Mouse (Mus musculus): ENCODE results near the gene Slco1a5.
A peak's percentile ranks its signal among the peaks of the same experiment; 100 is the strongest.
"Not testable (repeated sequence)": the region's sequence is repeated elsewhere in the genome, so short reads cannot be mapped to it uniquely, and the experiment has no call there.

The Slco1a5 gene

GRCm38 (mm10) chr6:142289413-142290118 lies 33.2 kb downstream of the Slco1a5 start:
- DNase-seq (ENCODE audit: low spot score) = no peak

- DNase-seq (ENCODE audit: low spot score) = peak; percentile 29
These were observed 46.9 kb downstream of the Slco1a5 start for GRCm38 (mm10) chr6:142275721-142276442.

GRCm38 (mm10) chr6:142250738-142251307 lies 72.0 kb downstream of the Slco1a5 start:
- DNase-seq (ENCODE audit: low spot score) = not testable (repeated sequence)

- DNase-seq (ENCODE audit: low spot score) = no peak
These were observed 77.7 kb downstream of the Slco1a5 start for GRCm38 (mm10) chr6:142245065-142245464.

- no peak for DNase-seq (ENCODE audit: low spot score)
These were observed 83.3 kb downstream of the Slco1a5 start for GRCm38 (mm10) chr6:142239468-142239867.

GRCm38 (mm10) chr6:142220138-142220537 lies 102.6 kb downstream of the Slco1a5 start:
- no peak for DNase-seq (ENCODE audit: low spot score)

GRCm38 (mm10) chr6:142211821-142212220 lies 111.0 kb downstream of the Slco1a5 start:
- DNase-seq (ENCODE audit: low spot score) = no peak

GRCm38 (mm10) chr6:142209749-142210148 lies 113.0 kb downstream of the Slco1a5 start:
- DNase-seq (ENCODE audit: low spot score) = no peak

GRCm38 (mm10) chr6:142208421-142208820 lies 114.4 kb downstream of the Slco1a5 start, which contains the start of gene Slco1a6:
Slco1a6 (minus strand) TSS chr6:142208521.
- DNase-seq (ENCODE audit: low spot score) = no peak

- DNase-seq (ENCODE audit: low spot score) = no peak
These were observed 122.3 kb downstream of the Slco1a5 start for GRCm38 (mm10) chr6:142200524-142200923.

- DNase-seq (ENCODE audit: low spot score) = no peak
These were observed 128.5 kb downstream of the Slco1a5 start for GRCm38 (mm10) chr6:142194245-142194644.

GRCm38 (mm10) chr6:142191962-142192361 lies 130.8 kb downstream of the Slco1a5 start:
- no peak for DNase-seq (ENCODE audit: low spot score)

- DNase-seq (ENCODE audit: low spot score) = no peak
These were observed 135.4 kb downstream of the Slco1a5 start for GRCm38 (mm10) chr6:142187426-142187825.

- no peak for DNase-seq (ENCODE audit: low spot score)
These were observed 136.8 kb downstream of the Slco1a5 start for GRCm38 (mm10) chr6:142185868-142186415.
